Mouse (Mus musculus) brown adipose tissue, adult 24 weeks (tissue): ENCODE measurements around the gene Spsb4. TPM values are rescaled to one million over a fixed set of nuclear protein-coding genes. Genes with fewer than 3 reads are reported as not detected.

ENCODE experiments used
- H3K27ac ChIP-seq: fragments of 200-500 bp; replicated peaks from 2 replicates; pipeline ENCODE4 v1.5.1; 2012; ENCODE audit warnings: low read depth, mild to moderate bottlenecking, low read length
- H3K4me1 ChIP-seq: fragments of 200-500 bp; 2 replicates; pipeline ENCODE4 v1.6.1; 2012; ENCODE audit warnings: low read length, mixed read lengths; ENCODE audit not compliant: control insufficient read depth, insufficient read depth, insufficient read length
- H3K4me3 ChIP-seq: fragments of 200-500 bp; 2 replicates; pipeline ENCODE4 v1.5.1; 2012; ENCODE audit warnings: low read depth, mild to moderate bottlenecking, low read length, moderate library complexity; ENCODE audit not compliant: insufficient read depth
- polyA plus RNA-seq: library from polyadenylated mRNA; stranded (reverse); fragments of >200 nt; gene quantifications from 2 replicates; pipeline ENCODE4 v1.2.4, GENCODE M21; 2012; ENCODE audit not compliant: missing spikeins, insufficient read depth, insufficient read length

Gene Spsb4
- polyA plus RNA-seq, 1 experiment = not detected

GRCm38 (mm10) chr9:96923577-96924316, 94.9 kb downstream of the Spsb4 start:
- no peak overlapping the region for H3K4me3 ChIP-seq
- H3K4me1 ChIP-seq = no peaks in the 10 kb centered on the region
- no peak overlapping the region for H3K27ac ChIP-seq

GRCm38 (mm10) chr9:96923119-96923518, 95.5 kb downstream of the Spsb4 start:
- Histone ChIP-seq H3K27ac (no peak overlapping the region), H3K4me1 (no peaks in the 10 kb centered on the region)

GRCm38 (mm10) chr9:96916620-96917538, 101.8 kb downstream of the Spsb4 start:
- Histone ChIP-seq H3K4me3 (no peak overlapping the region), H3K4me1 (no peaks in the 10 kb centered on the region), H3K27ac (no peak overlapping the region)

More at GRCm38 (mm10) chr9:96923119-96923518, 95.5 kb downstream of the Spsb4 start:
- no peak overlapping the region for H3K4me3 ChIP-seq

- Histone ChIP-seq H3K27ac (no peak overlapping the region), H3K4me1 (no peaks in the 10 kb centered on the region), H3K4me3 (no peak overlapping the region)
Observed at GRCm38 (mm10) chr9:96916076-96916475, 102.6 kb downstream of the Spsb4 start.

GRCm38 (mm10) chr9:96914851-96915250, 103.8 kb downstream of the Spsb4 start:
- no peak overlapping the region for H3K27ac ChIP-seq
- no peak overlapping the region for H3K4me3 ChIP-seq
- no peaks in the 10 kb centered on the region for H3K4me1 ChIP-seq

GRCm38 (mm10) chr9:96914005-96914404, 104.6 kb downstream of the Spsb4 start:
- no peak overlapping the region for H3K4me3 ChIP-seq
- H3K4me1 ChIP-seq = no peaks in the 10 kb centered on the region

GRCm38 (mm10) chr9:96909503-96909902, 109.1 kb downstream of the Spsb4 start:
- no peak overlapping the region for H3K27ac ChIP-seq
- H3K4me3 ChIP-seq = no peak overlapping the region
- H3K4me1 ChIP-seq = no peaks in the 10 kb centered on the region

More at GRCm38 (mm10) chr9:96914005-96914404, 104.6 kb downstream of the Spsb4 start:
- no peak overlapping the region for H3K27ac ChIP-seq

- H3K27ac ChIP-seq = no peak overlapping the region
- H3K4me3 ChIP-seq = no peak overlapping the region
- no peaks in the 10 kb centered on the region for H3K4me1 ChIP-seq
Observed at GRCm38 (mm10) chr9:96908737-96909136, 109.9 kb downstream of the Spsb4 start.

- Histone ChIP-seq H3K4me3 (no peak overlapping the region), H3K27ac (no peak overlapping the region), H3K4me1 (no peaks in the 10 kb centered on the region)
Observed at GRCm38 (mm10) chr9:96904360-96905355, 114.0 kb downstream of the Spsb4 start.

GRCm38 (mm10) chr9:96899717-96900116, 118.9 kb downstream of the Spsb4 start:
- Histone ChIP-seq H3K4me3 (no peak overlapping the region), H3K27ac (no peak overlapping the region), H3K4me1 (no peaks in the 10 kb centered on the region)

- H3K4me3 ChIP-seq = no peak overlapping the region
- H3K27ac ChIP-seq = no peak overlapping the region
- H3K4me1 ChIP-seq = no peaks in the 10 kb centered on the region
Observed at GRCm38 (mm10) chr9:96899004-96899403, 119.6 kb downstream of the Spsb4 start.

- Histone ChIP-seq H3K4me3 (no peak overlapping the region), H3K27ac (no peak overlapping the region), H3K4me1 (no peaks in the 10 kb centered on the region)
Observed at GRCm38 (mm10) chr9:96896690-96897089, 122.0 kb downstream of the Spsb4 start.

GRCm38 (mm10) chr9:96893582-96893981, 125.1 kb downstream of the Spsb4 start:
- no peaks in the 10 kb centered on the region for H3K4me1 ChIP-seq
- no peak overlapping the region for H3K27ac ChIP-seq
- H3K4me3 ChIP-seq = no peak overlapping the region
